9 mouse cellular contexts compared by ENCODE assay signal in the genomic region with DNA sequence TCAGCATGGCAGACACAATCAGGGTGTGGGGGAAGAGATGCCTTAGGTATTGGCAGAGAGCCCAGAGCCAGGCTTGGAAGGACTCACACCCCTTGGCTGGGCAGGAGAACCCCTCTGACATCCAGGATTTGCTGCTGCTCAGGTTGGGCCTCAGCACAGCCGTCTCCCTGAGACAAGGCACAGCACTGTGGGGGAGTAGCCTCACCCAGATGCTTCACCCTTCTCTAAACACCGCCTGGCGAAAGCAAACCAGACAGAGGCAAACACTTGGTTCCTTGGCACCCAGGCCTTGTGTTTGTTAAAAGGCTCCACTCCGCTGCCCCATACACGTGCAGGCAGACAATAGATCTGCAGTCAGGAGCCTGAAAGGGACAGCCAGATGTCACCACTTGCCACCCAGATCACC. TPM values are rescaled to one million over a fixed set of nuclear protein-coding genes. Genes with fewer than 3 reads are reported as not detected.
DNase-seq lines count a peak whose midpoint lies in the region; ATAC-seq lines count a peak whose summit lies in the region.
"Had no signal": no experiment of that assay in that cellular context is flagged by ENCODE, and none has a peak within 500 bp of the region (broad histone marks: within the 10 kb centered on the region; RNA-seq: fewer than 3 reads in every experiment).

No protein-coding gene starts in this region.

- H3K9ac ChIP-seq in embryonic facial prominence, embryonic 11.5 days (replicated peaks; ENCODE audit: low read length): peak overlapping the region; percentile 19
- H3K9ac ChIP-seq in hindbrain, embryonic 14.5 days: peak overlapping the region; percentile 76
- peak overlapping the region; percentile 87; the same call in 1 of the 2 replicates for H3K9ac ChIP-seq in stomach, embryonic 14.5 days (replicated peaks; ENCODE audit: low read depth, low read length)

- ATAC-seq in embryonic facial prominence, embryonic 11.5 days (replicated peaks; ENCODE audit: insufficient number of reproducible peaks, low FRiP score, low TSS enrichment, low read depth): no peak
- ATAC-seq in hindbrain, embryonic 14.5 days (ENCODE audit: low FRiP score): no peak
- peak; percentile 23; the same call in 1 of the 2 replicates for ATAC-seq in stomach, embryonic 14.5 days (ENCODE audit: insufficient number of reproducible peaks, insufficient read depth, low FRiP score, low read depth)

- H3K27ac ChIP-seq in embryonic facial prominence, embryonic 11.5 days (replicated peaks; ENCODE audit: low read depth, low read length): no peak overlapping the region
- peak overlapping the region; percentile 54 for H3K27ac ChIP-seq in hindbrain, embryonic 14.5 days
- peak overlapping the region; percentile 89; the same call in 1 of the 2 replicates for H3K27ac ChIP-seq in stomach, embryonic 14.5 days (ENCODE audit: low read length)
- H3K27ac ChIP-seq: macrophage had no signal

- DNase-seq in heart, adult 11 months: peak; percentile 95
- no peak for DNase-seq in heart, adult 9 months (ENCODE audit: low spot score in 2 of 2)
- DNase-seq in embryonic facial prominence, embryonic 11.5 days (ENCODE audit: low spot score): no peak
- DNase-seq in hindbrain, embryonic 14.5 days (ENCODE audit: low spot score): peak; percentile 37
- peak; percentile 67 to 74 for DNase-seq in lung, adult 18-20 months
- DNase-seq in thymus, postnatal 10 days (ENCODE audit: low spot score in 2 of 2): no peak
- no peak for DNase-seq in thymus, postnatal 0 days (ENCODE audit: low spot score)

- 33% methylated on average over 5 of the region's 5 CpGs for WGBS in embryonic facial prominence, embryonic 11.5 days
- 17% methylated on average over 5 of the region's 5 CpGs for WGBS in hindbrain, embryonic 14.5 days
- WGBS in stomach, embryonic 14.5 days: 13% methylated on average over 5 of the region's 5 CpGs

- peak overlapping the region; percentile 92; the same call in 1 of the 2 replicates for H3K4me2 ChIP-seq in embryonic facial prominence, embryonic 11.5 days (ENCODE audit: low read depth, low read length)
- H3K4me2 ChIP-seq in hindbrain, embryonic 14.5 days (replicated peaks): peak overlapping the region; percentile 90
- H3K4me2 ChIP-seq in stomach, embryonic 14.5 days (replicated peaks; ENCODE audit: low read depth, low read length): peak overlapping the region; percentile 77

- peaks cover 8% of the 10 kb centered on the region for H3K4me1 ChIP-seq in embryonic facial prominence, embryonic 11.5 days (ENCODE audit: control insufficient read depth, insufficient read depth, low read length)
- peaks cover 29% of the 10 kb centered on the region for H3K4me1 ChIP-seq in hindbrain, embryonic 14.5 days (replicated peaks; ENCODE audit: control insufficient read depth, insufficient read depth, low read length)
- H3K4me1 ChIP-seq in stomach, embryonic 14.5 days (ENCODE audit: control insufficient read depth, insufficient read depth, low read length): peaks cover 33% of the 10 kb centered on the region

- no peaks in the 10 kb centered on the region for H3K27me3 ChIP-seq in embryonic facial prominence, embryonic 11.5 days (ENCODE audit: control insufficient read depth, insufficient read depth, low read length)
- no peaks in the 10 kb centered on the region for H3K27me3 ChIP-seq in hindbrain, embryonic 14.5 days (ENCODE audit: control insufficient read depth, insufficient read depth, low read length)
- H3K27me3 ChIP-seq in stomach, embryonic 14.5 days (ENCODE audit: control insufficient read depth, insufficient read depth, low read length): no peaks in the 10 kb centered on the region

- no peak overlapping the region for H3K4me3 ChIP-seq in embryonic facial prominence, embryonic 11.5 days (ENCODE audit: low read depth, low read length)
- peak overlapping the region; percentile 56 for H3K4me3 ChIP-seq in hindbrain, embryonic 14.5 days (replicated peaks; ENCODE audit: low read length)
- peak overlapping the region; percentile 91 for H3K4me3 ChIP-seq in stomach, embryonic 14.5 days (ENCODE audit: low read depth, low read length)

- no peaks in the 10 kb centered on the region for H3K9me3 ChIP-seq in embryonic facial prominence, embryonic 11.5 days (replicated peaks; ENCODE audit: control insufficient read depth, low read length)
- H3K9me3 ChIP-seq in hindbrain, embryonic 14.5 days (ENCODE audit: control insufficient read depth, low read length): no peaks in the 10 kb centered on the region
- H3K9me3 ChIP-seq in stomach, embryonic 14.5 days (ENCODE audit: control insufficient read depth, low read depth, low read length): no peaks in the 10 kb centered on the region

- no peaks in the 10 kb centered on the region for H3K36me3 ChIP-seq in embryonic facial prominence, embryonic 11.5 days (replicated peaks; ENCODE audit: control insufficient read depth, insufficient read depth, low read depth, low read length)
- no peaks in the 10 kb centered on the region for H3K36me3 ChIP-seq in hindbrain, embryonic 14.5 days (replicated peaks; ENCODE audit: control insufficient read depth, insufficient read depth)
- peaks cover 2% of the 10 kb centered on the region; the same call in 1 of the 2 replicates for H3K36me3 ChIP-seq in stomach, embryonic 14.5 days (ENCODE audit: control insufficient read depth, insufficient read depth, low read length)

RNA-seq across cellular contexts. Expression of a gene that starts 18.2 kb away (rescaled TPM):
- 11.9 and 13.9 TPM in 2 replicates for polyA plus RNA-seq in embryonic facial prominence, embryonic 11.5 days (2014; fragmentation: Nextera tagmentation; extraction: Ambion mirVana)
- 35.0 and 38.1 TPM in 2 replicates for polyA plus RNA-seq in hindbrain, embryonic 14.5 days (2014; fragmentation: Nextera tagmentation; extraction: Ambion mirVana)
- polyA plus RNA-seq in stomach, embryonic 14.5 days (2014; fragmentation: Nextera tagmentation; extraction: Ambion mirVana): 46.1 and 46.6 TPM in 2 replicates
- 6.5 and 6.6 TPM in 2 replicates for polyA plus RNA-seq in thymus, postnatal 0 days (2015; fragmentation: Nextera tagmentation; extraction: Ambion mirVana)

RNA-seq across cellular contexts. Expression of a gene that starts 28.2 kb away (rescaled TPM):
- not detected in 2 replicates for polyA plus RNA-seq in embryonic facial prominence, embryonic 11.5 days (2014; fragmentation: Nextera tagmentation; extraction: Ambion mirVana)
- not detected in 2 replicates for polyA plus RNA-seq in hindbrain, embryonic 14.5 days (2014; fragmentation: Nextera tagmentation; extraction: Ambion mirVana)
- 0.14 TPM in 1 of 2 replicates, not detected in the other for polyA plus RNA-seq in stomach, embryonic 14.5 days (2014; fragmentation: Nextera tagmentation; extraction: Ambion mirVana)
- polyA plus RNA-seq in thymus, postnatal 0 days (2015; fragmentation: Nextera tagmentation; extraction: Ambion mirVana): 0.27 and 0.31 TPM in 2 replicates
- polyA plus RNA-seq: macrophage had no signal

RNA-seq across cellular contexts. Expression of a gene that starts 45.7 kb away (rescaled TPM):
- polyA plus RNA-seq in embryonic facial prominence, embryonic 11.5 days (2014; fragmentation: Nextera tagmentation; extraction: Ambion mirVana): 1.4 and 1.7 TPM in 2 replicates
- polyA plus RNA-seq in hindbrain, embryonic 14.5 days (2014; fragmentation: Nextera tagmentation; extraction: Ambion mirVana): 8.7 and 9.2 TPM in 2 replicates
- 1.7 and 2.7 TPM in 2 replicates for polyA plus RNA-seq in stomach, embryonic 14.5 days (2014; fragmentation: Nextera tagmentation; extraction: Ambion mirVana)
- 1.5 and 1.7 TPM in 2 replicates for polyA plus RNA-seq in thymus, postnatal 0 days (2015; fragmentation: Nextera tagmentation; extraction: Ambion mirVana)

RNA-seq across cellular contexts. Expression of a gene that starts 52.9 kb away (rescaled TPM):
- polyA plus RNA-seq in embryonic facial prominence, embryonic 11.5 days (2014; fragmentation: Nextera tagmentation; extraction: Ambion mirVana): 0.43 and 0.59 TPM in 2 replicates
- 0.64 and 0.80 TPM in 2 replicates for polyA plus RNA-seq in hindbrain, embryonic 14.5 days (2014; fragmentation: Nextera tagmentation; extraction: Ambion mirVana)
- 1.7 and 1.9 TPM in 2 replicates for polyA plus RNA-seq in stomach, embryonic 14.5 days (2014; fragmentation: Nextera tagmentation; extraction: Ambion mirVana)
- polyA plus RNA-seq in thymus, postnatal 0 days (2015; fragmentation: Nextera tagmentation; extraction: Ambion mirVana): 1.9 and 2.4 TPM in 2 replicates

Comparison
In these comparisons a context has a peak if more than half of its experiments do, and no peak if none do; other contexts are left out.
1. DNase-seq: peak in heart, adult 11 months (single experiment), hindbrain, embryonic 14.5 days (single experiment) and lung, adult 18-20 months (2 of 2); none in heart, adult 9 months (0 of 2), embryonic facial prominence, embryonic 11.5 days (single experiment), thymus, postnatal 10 days (0 of 2) and thymus, postnatal 0 days (single experiment).
2. H3K9ac ChIP-seq: peak in every context shown above with its lines; median percentile 87 in stomach, embryonic 14.5 days; 76 in hindbrain, embryonic 14.5 days; 19 in embryonic facial prominence, embryonic 11.5 days.
3. Peak in every context shown above with its lines, with median percentiles within 50 percentile points of each other: H3K4me2 ChIP-seq.